Mouse (Mus musculus): Measurements from ENCODE around the gene Rad9a.

Rad9a gene

GRCm38 (mm10) chr19:4219943-4220342 lies 18.5 kb upstream of the Rad9a start:
- ATAC-seq (ENCODE audit: insufficient number of reproducible peaks, low FRiP score, low TSS enrichment), result no peak

- no peak for ATAC-seq (ENCODE audit: insufficient number of reproducible peaks, low FRiP score, low TSS enrichment)
Observed at GRCm38 (mm10) chr19:4218784-4219183, 17.3 kb upstream of the Rad9a start.

- no peak for ATAC-seq (ENCODE audit: insufficient number of reproducible peaks, low FRiP score, low TSS enrichment)
Observed at GRCm38 (mm10) chr19:4218293-4218692, 16.8 kb upstream of the Rad9a start.

DNA sequence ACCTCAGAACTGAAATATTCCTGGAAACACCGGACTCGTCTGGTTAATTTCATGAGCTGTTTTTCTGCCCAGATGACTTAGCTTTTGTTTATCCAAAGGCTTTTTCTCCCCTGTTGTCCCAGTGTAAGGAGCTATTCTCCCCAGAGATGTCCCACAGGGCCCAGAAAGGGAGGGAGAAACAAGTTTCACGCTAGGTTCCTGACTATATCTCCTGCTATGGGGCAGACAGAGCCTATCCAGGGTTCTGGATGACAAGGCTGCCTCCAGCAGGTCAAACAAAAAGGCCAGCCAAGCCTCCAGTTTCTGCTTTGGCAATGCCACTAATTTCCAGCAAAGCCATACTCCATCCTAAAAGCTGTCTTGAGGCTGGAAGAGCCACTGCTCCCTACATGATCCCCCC lies 16.4 kb upstream of the Rad9a start:
- ATAC-seq (ENCODE audit: insufficient number of reproducible peaks, low FRiP score, low TSS enrichment), result no peak

GRCm38 (mm10) chr19:4217140-4217539 lies 15.7 kb upstream of the Rad9a start:
- no peak for ATAC-seq (ENCODE audit: insufficient number of reproducible peaks, low FRiP score, low TSS enrichment)

DNA sequence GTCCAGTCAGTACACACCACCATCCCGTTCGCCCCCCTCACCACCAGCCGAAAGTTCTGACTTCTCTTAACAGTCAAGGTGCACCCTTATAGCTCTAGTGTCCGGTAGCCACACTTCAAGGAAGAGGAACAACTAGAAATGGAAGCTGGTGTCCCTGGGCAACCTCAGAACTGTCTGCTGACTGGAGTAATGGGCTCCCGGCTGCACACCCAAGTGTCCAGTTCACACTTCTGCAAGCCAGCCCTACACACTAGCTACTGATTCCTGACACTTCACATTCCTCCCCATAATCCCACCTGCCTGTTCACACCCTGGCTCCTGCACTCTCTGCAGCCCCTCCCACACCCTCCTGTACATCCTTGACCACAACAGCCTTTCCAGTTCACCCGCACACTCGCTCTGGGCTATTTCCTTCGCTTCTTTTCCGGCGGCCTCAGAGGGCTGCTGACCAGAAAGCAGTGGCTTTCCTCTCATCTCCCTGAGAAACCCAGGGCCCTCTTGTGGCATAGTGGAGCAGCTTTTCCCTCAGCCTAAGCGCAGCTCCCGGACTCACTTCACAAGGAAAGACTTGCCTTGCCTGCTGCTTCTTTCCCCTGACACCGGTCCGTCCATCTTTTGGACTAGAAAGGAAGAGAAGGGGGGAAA lies 14.7 kb upstream of the Rad9a start:
- peak; percentile 40; the same call in 1 of the 2 replicates for ATAC-seq (ENCODE audit: insufficient number of reproducible peaks, low FRiP score, low TSS enrichment)

DNA sequence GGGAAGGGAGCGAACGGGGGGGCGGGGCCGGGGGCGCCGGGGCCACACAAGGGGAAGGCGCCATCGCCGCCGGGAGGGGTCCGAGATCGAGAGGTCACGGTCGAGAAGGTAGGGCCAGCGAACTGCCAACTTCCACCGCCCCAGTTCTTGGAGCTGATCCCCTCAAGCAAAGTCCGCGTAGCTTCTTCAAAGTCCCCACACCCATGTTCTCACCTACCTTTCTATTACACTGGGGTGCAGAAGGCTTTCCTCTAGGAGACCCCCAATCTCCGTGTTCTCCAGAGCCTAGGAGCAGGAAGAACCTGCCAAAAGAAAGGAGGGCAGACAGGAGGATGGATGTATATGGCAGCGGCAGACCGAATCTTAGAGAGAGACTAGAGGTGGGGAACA lies 14.0 kb upstream of the Rad9a start:
- no peak for ATAC-seq (ENCODE audit: insufficient number of reproducible peaks, low FRiP score, low TSS enrichment)

DNA sequence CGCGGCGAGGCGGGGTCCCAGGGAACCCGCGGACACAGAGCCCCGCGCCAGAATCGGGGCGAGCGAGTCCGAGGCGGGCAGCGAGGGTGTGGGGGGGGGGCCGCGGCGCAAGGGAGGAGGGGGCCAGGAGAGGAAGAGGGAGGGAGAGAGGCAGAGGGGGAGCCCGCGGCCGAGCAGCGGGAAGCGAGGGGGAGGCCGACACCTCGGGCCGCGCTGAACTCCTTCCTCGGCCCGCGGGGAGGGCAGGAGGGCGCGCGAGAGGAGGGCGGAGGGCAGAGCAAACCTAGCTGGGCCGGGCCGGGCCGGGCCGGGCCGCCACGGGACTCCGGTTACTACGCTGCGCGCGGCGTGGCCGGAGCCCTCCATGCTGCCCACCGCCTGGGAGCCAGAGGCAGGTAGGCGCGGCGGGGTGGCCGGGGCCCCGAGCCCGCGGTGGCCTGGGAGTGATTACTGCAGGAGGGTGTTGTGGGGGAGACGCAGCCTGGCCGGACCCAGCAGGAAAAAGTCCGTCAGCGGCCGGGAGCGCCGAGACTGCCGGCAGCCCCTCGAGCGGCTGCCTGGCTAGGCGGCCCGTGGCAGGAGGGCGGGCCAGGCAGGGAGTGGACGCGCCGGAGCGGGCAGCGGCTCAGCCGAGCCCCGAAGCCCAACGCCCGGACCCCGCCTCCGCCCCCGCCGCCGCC lies 13.4 kb upstream of the Rad9a start:
- no peak for ATAC-seq (ENCODE audit: insufficient number of reproducible peaks, low FRiP score, low TSS enrichment)

GRCm38 (mm10) chr19:4214071-4214770 lies 12.8 kb upstream of the Rad9a start, which contains the start of the genes Clcf1 and AC109138.7:
Gene Clcf1 (plus strand): TSS chr19:4214238.
Gene AC109138.7 (plus strand): TSS chr19:4214357.
- ATAC-seq (ENCODE audit: insufficient number of reproducible peaks, low FRiP score, low TSS enrichment), result 0 out of 2 replicates have a peak, but pooled peaks have one; percentile 26

DNA sequence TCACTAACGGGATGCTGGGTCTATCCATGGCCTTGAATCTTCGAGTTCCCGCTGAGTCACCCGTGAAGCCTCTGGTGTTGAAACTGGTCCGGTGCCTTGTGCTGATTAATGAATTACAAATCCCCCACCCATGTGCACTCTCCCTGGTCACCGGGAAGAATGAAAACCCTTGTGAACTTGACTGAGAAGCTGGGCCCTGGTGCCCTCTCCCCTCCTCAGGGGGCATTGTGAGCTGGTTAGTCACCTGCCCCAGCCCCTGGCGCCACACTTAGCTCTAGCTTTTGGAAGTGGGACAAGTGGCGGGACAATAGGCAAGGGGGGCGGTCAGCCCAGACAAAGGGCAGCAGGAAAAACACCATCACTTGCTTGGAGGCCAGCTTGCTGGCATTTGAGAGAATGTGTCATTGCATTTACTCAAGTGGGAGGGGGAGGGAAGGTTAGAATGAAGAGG lies 12.1 kb upstream of the Rad9a start:
- no peak for ATAC-seq (ENCODE audit: insufficient number of reproducible peaks, low FRiP score, low TSS enrichment)

DNA sequence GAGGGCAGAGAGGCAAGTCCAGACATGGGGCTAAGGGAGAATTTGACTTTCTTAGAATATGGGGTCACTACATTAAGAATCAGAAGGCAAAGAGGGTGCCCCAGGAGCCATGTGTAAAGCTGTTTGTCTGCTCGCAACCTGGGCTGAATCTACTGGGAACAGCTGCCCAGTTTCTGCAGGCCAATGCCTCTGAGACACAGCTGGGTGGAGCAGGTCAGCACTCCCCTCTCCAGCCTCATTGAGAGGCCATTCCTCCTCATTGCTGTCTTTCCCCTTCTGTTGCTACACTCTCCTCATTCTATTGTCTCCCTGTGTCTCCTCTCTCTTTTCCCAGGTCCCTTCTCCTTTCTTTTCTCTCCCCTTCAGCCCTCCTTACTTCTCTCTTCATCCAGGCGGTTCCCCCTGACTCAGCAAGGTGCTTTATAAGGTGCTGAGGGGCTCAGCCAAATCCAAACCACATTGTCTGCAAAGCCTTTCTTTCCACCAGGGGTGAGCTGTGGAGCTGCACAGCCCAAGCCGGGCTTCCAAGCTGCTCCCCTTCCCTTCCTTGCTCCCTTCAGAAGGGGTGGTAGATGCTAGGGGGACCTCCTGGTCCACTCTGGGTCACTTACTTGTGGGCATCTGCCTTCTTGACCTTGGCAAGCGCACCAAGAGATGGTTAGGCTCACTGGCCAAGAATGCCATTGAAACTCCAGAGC lies 10.6 kb upstream of the Rad9a start:
- no peak for ATAC-seq (ENCODE audit: insufficient number of reproducible peaks, low FRiP score, low TSS enrichment)

DNA sequence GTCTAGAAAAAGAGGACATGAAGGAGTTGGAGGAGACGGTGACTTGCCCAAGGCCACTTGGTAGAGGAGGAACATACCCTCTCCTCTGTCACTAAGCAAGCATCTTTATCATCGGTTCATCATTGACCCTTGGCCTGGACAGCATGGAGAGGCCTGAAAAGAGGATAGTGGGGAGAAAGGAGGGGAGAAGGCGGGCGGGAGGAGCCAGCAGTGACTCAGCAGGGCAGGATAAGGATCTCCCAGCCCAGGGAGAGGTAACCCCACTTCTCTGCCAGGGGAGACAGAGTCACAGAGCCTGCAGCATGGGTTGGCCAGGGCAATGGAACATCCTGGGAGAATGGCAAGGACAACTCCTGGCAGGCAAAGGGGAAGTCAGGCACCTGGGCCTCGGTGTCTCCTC lies 7.1 kb upstream of the Rad9a start:
- no peak for ATAC-seq (ENCODE audit: insufficient number of reproducible peaks, low FRiP score, low TSS enrichment)

GRCm38 (mm10) chr19:4206971-4207370 lies 5.5 kb upstream of the Rad9a start:
- peak; percentile 36; the same call in 1 of the 2 replicates for ATAC-seq (ENCODE audit: insufficient number of reproducible peaks, low FRiP score, low TSS enrichment)

GRCm38 (mm10) chr19:4204889-4205288 lies 3.4 kb upstream of the Rad9a start:
- no peak for ATAC-seq (ENCODE audit: insufficient number of reproducible peaks, low FRiP score, low TSS enrichment)

DNA sequence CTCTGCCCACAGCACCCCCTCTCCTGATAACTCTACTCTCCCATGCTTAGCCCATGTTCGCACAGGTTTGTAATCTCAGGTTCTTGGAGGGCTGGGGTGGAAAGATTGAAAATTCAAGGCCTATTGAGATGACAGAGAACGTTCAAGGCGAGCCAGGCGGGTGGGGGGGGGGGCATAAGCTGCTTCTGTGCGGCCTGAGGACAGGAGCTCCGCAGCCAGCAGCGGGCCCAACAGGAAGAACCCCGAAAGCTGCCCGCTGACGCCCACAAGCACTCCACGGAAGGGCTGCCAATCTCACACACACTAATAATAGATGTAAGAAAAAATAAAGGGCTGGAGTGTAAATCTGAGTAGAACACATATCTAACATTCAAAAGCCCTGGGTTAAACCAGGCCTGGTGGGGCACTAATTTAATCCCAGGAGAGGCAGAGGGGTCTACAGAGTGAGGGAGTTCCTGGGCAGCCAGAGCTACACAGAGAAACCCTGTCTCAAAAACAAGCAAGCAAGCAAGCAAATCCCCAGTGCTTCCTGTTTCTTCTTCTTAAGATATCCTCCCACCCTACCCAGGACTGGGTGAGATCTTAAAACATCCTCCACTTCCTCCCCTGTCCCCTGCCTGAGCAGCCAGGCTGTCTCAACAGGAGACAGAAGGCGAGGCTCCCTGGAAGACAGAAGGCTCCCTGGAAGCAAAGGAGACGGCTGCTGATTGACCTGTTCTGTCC lies 2.3 kb upstream of the Rad9a start:
- ATAC-seq (ENCODE audit: insufficient number of reproducible peaks, low FRiP score, low TSS enrichment), result no peak

GRCm38 (mm10) chr19:4203148-4203547 lies 1.7 kb upstream of the Rad9a start:
- no peak for ATAC-seq (ENCODE audit: insufficient number of reproducible peaks, low FRiP score, low TSS enrichment)

- no peak for ATAC-seq (ENCODE audit: insufficient number of reproducible peaks, low FRiP score, low TSS enrichment)
Observed at GRCm38 (mm10) chr19:4202149-4202548, 687 bp upstream of the Rad9a start.

DNA sequence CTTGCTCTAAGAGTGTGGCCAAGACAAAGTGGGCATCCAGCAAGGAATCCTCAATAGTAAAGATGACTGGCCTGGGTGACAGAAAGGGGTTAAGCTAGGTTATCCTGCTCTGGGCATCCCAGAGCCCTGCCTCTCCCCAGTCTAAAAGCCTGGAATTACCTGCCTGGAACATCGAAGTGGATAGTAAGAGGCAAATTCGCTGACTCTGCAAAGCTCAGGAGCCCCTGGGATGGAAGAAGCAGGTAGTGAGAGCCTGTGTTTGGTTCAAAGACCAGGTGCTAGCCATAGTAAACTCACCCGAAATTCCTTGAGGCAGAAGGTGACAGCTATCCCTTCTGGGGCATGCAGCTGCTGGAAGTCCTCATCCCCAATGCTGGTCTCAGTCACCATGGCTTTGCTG lies 4.3 kb downstream of the Rad9a start:
- ATAC-seq (ENCODE audit: insufficient number of reproducible peaks, low FRiP score, low TSS enrichment), result no peak

- ATAC-seq (ENCODE audit: insufficient number of reproducible peaks, low FRiP score, low TSS enrichment), result no peak
Observed at GRCm38 (mm10) chr19:4196548-4196947, 4.9 kb downstream of the Rad9a start.

DNA sequence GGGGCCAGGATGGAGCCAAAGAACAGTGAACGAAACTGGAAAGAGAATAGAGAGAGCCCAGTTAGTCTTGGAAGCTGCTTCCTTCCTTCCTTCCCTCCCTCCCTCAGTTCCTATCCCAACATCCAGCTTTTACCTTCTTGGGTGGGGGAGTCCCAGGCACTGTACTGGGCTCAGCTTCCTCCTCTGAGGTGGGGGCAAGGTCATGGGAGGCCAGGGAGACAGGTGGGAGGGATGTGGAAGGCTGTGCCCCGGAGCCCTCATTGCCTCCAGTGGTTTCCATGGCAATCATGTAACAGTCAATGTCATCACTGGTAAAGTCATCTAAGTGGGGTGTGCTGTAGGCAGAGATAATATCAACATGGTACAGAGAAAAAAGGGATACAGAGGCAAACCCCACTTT lies 5.4 kb downstream of the Rad9a start:
- ATAC-seq (ENCODE audit: insufficient number of reproducible peaks, low FRiP score, low TSS enrichment), result no peak
